Mouse (Mus musculus) ES-CJ7 (cell line): Measurements from ENCODE around the gene Tekt4.
A peak's percentile ranks its signal among the peaks of the same experiment; 100 is the strongest.

Experiments
- DNase-seq: peaks from one replicate; pipeline ENCODE4 v3.0.0; 2011; ENCODE audit warnings: low read depth, low spot score

Gene Tekt4

GRCm38 (mm10) chr17:25454272-25454671 is at the start of gene Tekt4:
TSS of gene Tekt4 (plus strand) at chr17:25454615.
- no peak for DNase-seq

GRCm38 (mm10) chr17:25405224-25405895 is 49.1 kb upstream of the Tekt4 start:
- DNase-seq = no peak

DNA sequence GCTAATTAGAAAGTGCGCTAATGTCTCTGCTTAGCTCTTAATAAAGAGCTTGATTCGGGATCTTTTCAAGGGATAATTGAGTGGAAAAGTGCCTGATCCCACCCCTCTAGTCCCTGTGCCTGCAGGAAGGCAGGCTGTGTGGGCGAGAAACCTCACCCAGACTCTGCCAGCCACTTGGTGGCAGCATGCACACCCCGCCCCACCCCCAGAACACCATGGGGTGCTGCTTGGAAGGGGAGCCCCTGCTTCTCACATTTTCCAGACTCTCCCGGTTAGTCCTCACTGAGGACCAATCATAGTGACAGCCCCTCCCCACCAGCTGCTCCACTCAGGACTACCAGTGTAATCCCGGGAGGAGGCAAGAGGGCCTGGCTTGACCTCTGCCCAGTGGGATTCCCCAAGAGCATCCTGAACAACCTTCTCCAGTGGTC is 48.4 kb upstream of the Tekt4 start:
- no peak for DNase-seq

GRCm38 (mm10) chr17:25407352-25407751 is 47.1 kb upstream of the Tekt4 start:
- DNase-seq = no peak

- no peak for DNase-seq
Measured at GRCm38 (mm10) chr17:25408302-25408999, 46.0 kb upstream of the Tekt4 start.

DNA sequence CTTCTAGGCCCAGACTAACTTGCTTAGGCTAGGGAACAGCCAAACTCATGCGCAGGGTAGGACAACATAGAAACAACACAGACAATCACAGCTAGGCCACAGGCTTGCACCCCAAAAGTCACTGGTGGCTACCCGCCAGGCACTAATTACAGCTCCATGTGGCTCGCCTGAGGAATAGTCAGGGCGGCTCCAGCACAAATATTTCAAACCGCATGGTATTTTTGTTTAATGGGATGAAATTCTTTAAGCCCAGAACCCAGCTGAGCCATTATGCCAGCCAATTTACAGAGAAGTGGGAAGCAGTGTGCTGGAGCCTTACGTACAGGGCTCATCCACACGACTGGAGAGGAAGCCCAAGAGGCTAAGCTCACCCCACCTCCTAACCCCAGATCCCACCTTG is 44.8 kb upstream of the Tekt4 start:
- DNase-seq = no peak

DNA sequence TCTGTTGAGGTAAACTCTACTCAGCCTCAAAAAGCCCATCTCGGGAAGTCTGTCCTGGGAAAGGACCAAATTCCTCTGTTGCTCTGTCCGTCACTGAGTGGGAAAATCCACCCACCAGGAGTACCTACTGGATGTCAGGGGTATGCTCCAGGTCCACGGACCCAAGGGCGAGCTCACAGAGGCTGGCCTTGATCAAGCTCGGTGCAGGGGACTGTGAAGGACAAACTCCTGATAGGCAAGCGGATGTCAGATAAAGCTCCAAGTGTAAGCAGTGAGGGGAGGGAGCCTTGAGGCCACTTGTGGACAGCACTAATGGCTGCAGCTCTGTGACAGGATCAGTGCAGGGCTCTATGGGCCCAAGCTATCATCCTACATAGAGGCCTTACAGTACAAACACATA is 44.2 kb upstream of the Tekt4 start:
- DNase-seq = no peak

GRCm38 (mm10) chr17:25410786-25411185 is 43.6 kb upstream of the Tekt4 start:
- DNase-seq = no peak

DNA sequence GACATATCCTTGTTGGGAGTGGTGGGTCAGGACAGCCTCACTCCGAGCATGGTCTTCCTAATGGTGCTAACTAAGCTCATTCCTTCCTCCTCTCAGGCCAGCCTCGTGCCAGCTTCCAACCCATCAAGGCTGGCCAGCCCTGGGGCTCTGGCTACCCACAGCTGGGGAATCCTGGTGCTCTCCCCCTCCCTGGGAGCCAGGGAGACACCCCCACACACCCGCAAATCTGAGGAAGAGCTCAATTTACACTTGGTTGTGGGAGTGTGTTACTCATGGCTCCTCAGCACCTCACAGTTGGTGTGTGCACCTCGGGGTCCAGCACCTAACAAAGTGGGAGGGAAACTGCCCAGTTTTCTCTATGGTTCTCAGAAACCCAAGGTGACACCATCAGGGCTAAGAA is 43.2 kb upstream of the Tekt4 start:
- no peak for DNase-seq

DNA sequence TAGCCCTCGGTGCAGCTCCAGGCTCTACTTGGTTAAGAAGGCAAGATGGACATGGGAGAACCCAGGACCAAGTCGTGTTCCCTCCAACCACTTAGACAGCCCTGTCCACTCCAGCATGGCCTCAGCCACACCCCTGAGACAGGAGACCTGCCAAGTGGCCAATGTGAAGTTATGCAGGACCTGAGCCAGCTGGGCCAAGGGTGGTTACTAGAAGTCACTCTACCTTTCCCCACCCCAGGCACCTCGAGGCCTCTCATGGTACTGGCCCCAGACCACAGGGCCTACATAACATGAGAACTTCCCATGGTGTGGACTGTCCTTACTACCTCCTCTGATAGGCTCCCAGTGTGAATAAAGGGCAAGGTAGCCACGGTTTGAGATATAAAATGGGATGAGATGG is 40.2 kb upstream of the Tekt4 start:
- DNase-seq = no peak

GRCm38 (mm10) chr17:25414917-25415316 is 39.5 kb upstream of the Tekt4 start:
- DNase-seq = no peak

GRCm38 (mm10) chr17:25415421-25415913 is 38.9 kb upstream of the Tekt4 start:
- no peak for DNase-seq

GRCm38 (mm10) chr17:25416219-25416618 is 38.2 kb upstream of the Tekt4 start:
- DNase-seq = no peak

- DNase-seq = no peak
Measured at GRCm38 (mm10) chr17:25417990-25418389, 36.4 kb upstream of the Tekt4 start.

- DNase-seq = no peak
Measured at GRCm38 (mm10) chr17:25418926-25419325, 35.5 kb upstream of the Tekt4 start.

GRCm38 (mm10) chr17:25420998-25421397 is 33.4 kb upstream of the Tekt4 start:
- no peak for DNase-seq

GRCm38 (mm10) chr17:25424526-25425080 is 29.8 kb upstream of the Tekt4 start:
- no peak for DNase-seq

GRCm38 (mm10) chr17:25425996-25426395 is 28.4 kb upstream of the Tekt4 start:
- no peak for DNase-seq

DNA sequence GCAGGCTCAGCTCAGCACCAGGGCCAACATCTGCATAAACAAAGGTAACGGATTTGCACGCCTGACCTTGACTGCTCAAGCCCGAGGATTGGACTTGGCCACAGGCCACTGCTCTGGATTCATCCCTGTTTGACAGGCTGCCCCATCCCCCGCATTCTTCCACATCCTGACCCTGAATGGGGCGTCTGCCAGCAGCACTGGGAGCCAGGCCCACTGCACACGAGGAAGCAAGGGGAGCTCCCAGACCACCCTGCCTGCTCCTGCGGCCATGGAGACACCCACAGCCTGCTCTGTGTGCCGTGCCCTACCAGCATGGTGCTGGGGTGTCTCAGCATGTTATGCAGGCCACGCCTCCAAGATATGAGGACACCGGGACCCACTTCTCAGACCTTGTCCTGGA is 27.0 kb upstream of the Tekt4 start:
- peak; percentile 23 for DNase-seq

DNA sequence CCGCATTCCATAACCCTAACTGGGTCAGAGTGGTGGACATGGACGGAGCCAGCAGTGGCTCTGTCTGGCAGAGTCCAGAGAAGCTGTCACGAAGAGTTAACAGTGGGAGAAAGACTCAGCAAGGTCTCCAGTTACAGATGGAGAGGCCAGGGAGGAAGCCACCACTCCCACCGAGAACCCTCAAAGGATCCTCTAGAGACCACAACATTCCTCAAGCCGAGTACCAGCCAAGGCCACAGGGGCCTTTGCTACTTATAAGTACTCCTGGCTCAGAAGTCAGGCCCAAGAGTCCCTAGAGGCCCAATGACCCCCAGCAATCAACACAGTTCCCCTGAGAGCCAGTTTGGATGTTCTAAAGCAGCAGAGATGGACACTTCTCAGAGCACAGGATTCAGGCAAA is 25.2 kb upstream of the Tekt4 start:
- DNase-seq = no peak

GRCm38 (mm10) chr17:25429886-25430285 is 24.5 kb upstream of the Tekt4 start:
- no peak for DNase-seq

- no peak for DNase-seq
Measured at GRCm38 (mm10) chr17:25430534-25430933, 23.9 kb upstream of the Tekt4 start.
